Mouse (Mus musculus) kidney, adult 2 months (tissue): ENCODE measurements around the gene Ufsp1. TPM values are rescaled to one million over a fixed set of nuclear protein-coding genes. Genes with fewer than 3 reads are reported as not detected.
"Not testable (repeated sequence)": the region's sequence is repeated elsewhere in the genome, so short reads cannot be mapped to it uniquely, and the experiment has no call there.

Experiments used
- DNase-seq: peaks from one replicate; pipeline ENCODE4 v3.0.0; 2021
- H3K27ac ChIP-seq: fragments of 200-500 bp; 2 replicates; pipeline ENCODE4 v1.5.1; 2012; ENCODE audit warnings: low read depth, low read length, control low read depth, inconsistent platforms; ENCODE audit not compliant: insufficient read depth
- H3K27me3 ChIP-seq: fragments of 200-500 bp; replicated peaks from 2 replicates; pipeline ENCODE4 v1.6.1; 2012; ENCODE audit warnings: mild to moderate bottlenecking, moderate library complexity, low read length, inconsistent platforms; ENCODE audit not compliant: control insufficient read depth, insufficient read depth
- H3K36me3 ChIP-seq: fragments of 200-500 bp; 2 replicates; pipeline ENCODE4 v1.6.1; 2012; ENCODE audit warnings: mild to moderate bottlenecking, moderate library complexity, low read length, inconsistent platforms; ENCODE audit not compliant: control insufficient read depth, insufficient read depth
- H3K4me1 ChIP-seq: fragments of 200-500 bp; 2 replicates; pipeline ENCODE4 v1.6.1; 2011; ENCODE audit warnings: low read length; ENCODE audit not compliant: control insufficient read depth, insufficient read depth
- H3K4me3 ChIP-seq: fragments of 200-500 bp; 2 replicates; pipeline ENCODE4 v1.5.1; 2011; ENCODE audit warnings: mild to moderate bottlenecking, low read depth, low read length, control low read depth; ENCODE audit not compliant: insufficient read depth
- CTCF ChIP-seq: fragments of 200-500 bp; conservative IDR thresholded peaks from 2 replicates; pipeline ENCODE4 v1.5.1; 2011; ENCODE audit warnings: low read depth, mild to moderate bottlenecking, control low read depth, low read length, moderate library complexity, mixed read lengths; ENCODE audit not compliant: insufficient read depth, insufficient read length
- POLR2A ChIP-seq: fragments of 200-500 bp; IDR thresholded peaks from one replicate; pipeline ENCODE4 v1.6.1; 2011; ENCODE audit warnings: low read depth, low read length, control low read depth
- WGBS: fragments of 180-500 bp; shearing (Covaris S2); methylation state at CpG from one replicate; pipeline ENCODE4 v1.1.7; 2018; 5-methylcytosine and 5-hydroxymethylcytosine counted together
- polyA plus RNA-seq: library from polyadenylated mRNA; depleted of rRNA; stranded (reverse); fragments of >200 nt; gene quantifications from 2 replicates; pipeline ENCODE4 v1.2.3, GENCODE M21; 2012; rRNA removed

Gene Ufsp1
- polyA plus RNA-seq = 17.3 and 18.4 TPM in 2 replicates

- DNase-seq = peak; percentile 98
- WGBS = under 1% methylated on average over 52 of the region's 52 CpGs
- no peaks in the 10 kb centered on the region; the same call in 1 of the 2 replicates for H3K4me1 ChIP-seq
- no peaks in the 10 kb centered on the region for H3K36me3 ChIP-seq
- H3K27me3 ChIP-seq = no peaks in the 10 kb centered on the region
- no peak for TF ChIP-seq CTCF
- TF ChIP-seq POLR2A = no peak
- peak within 1 kb of the TSS; percentile 85 for H3K27ac ChIP-seq
- H3K4me3 ChIP-seq = peak within 1 kb of the TSS; percentile 79
Measured at GRCm38 (mm10) chr5:137293839-137294743, at the start of gene Ufsp1. Gene Ufsp1 (plus strand): TSS chr5:137294629.

- H3K4me1 ChIP-seq = no peaks in the 10 kb centered on the region
- no peak for TF ChIP-seq POLR2A
- no peak for TF ChIP-seq CTCF
- no peaks in the 10 kb centered on the region for H3K36me3 ChIP-seq
- DNase-seq = no peak
- WGBS = 66% methylated on average over 14 of the region's 14 CpGs
- H3K27ac ChIP-seq = no peak overlapping the region
- no peaks in the 10 kb centered on the region for H3K27me3 ChIP-seq
- no peak overlapping the region for H3K4me3 ChIP-seq
Measured at GRCm38 (mm10) chr5:137263897-137264720, 30.3 kb upstream of the Ufsp1 start.

GRCm38 (mm10) chr5:137264787-137265186, 29.6 kb upstream of the Ufsp1 start:
- Histone ChIP-seq H3K27ac (no peak overlapping the region), H3K4me1 (no peaks in the 10 kb centered on the region), H3K4me3 (no peak overlapping the region), H3K27me3 (no peaks in the 10 kb centered on the region), H3K36me3 (no peaks in the 10 kb centered on the region)
- 93% methylated on average over 11 of the region's 11 CpGs for WGBS
- no peak for DNase-seq
- no peak for TF ChIP-seq CTCF
- no peak for TF ChIP-seq POLR2A

GRCm38 (mm10) chr5:137268131-137268910, 26.1 kb upstream of the Ufsp1 start:
- H3K27ac ChIP-seq = no peak overlapping the region

GRCm38 (mm10) chr5:137277360-137278342, 16.8 kb upstream of the Ufsp1 start:
- TF ChIP-seq CTCF (peak; percentile 56), POLR2A (no peak)
- H3K4me1 ChIP-seq = no peaks in the 10 kb centered on the region; the same call in 1 of the 2 replicates
- no peaks in the 10 kb centered on the region for H3K36me3 ChIP-seq
- DNase-seq = peak; percentile 40
- WGBS = 29% methylated on average over 18 of the region's 18 CpGs
- H3K4me3 ChIP-seq = no peak overlapping the region
- H3K27ac ChIP-seq = no peak overlapping the region
- H3K27me3 ChIP-seq = no peaks in the 10 kb centered on the region

More at GRCm38 (mm10) chr5:137268131-137268910, 26.1 kb upstream of the Ufsp1 start:
- Histone ChIP-seq H3K4me3 (peak overlapping the region; percentile 7; the same call in 1 of the 2 replicates), H3K36me3 (no peaks in the 10 kb centered on the region), H3K27me3 (no peaks in the 10 kb centered on the region), H3K4me1 (no peaks in the 10 kb centered on the region)
- WGBS = 19% methylated on average over 18 of the region's 18 CpGs
- no peak for TF ChIP-seq POLR2A
- peak; percentile 36 for DNase-seq

GRCm38 (mm10) chr5:137284411-137284810, 10.0 kb upstream of the Ufsp1 start:
- H3K36me3 ChIP-seq, H3K27me3 ChIP-seq, H3K4me1 ChIP-seq, DNase-seq, H3K27ac ChIP-seq, H3K4me3 ChIP-seq: not testable (repeated sequence)
- WGBS = 78% methylated on average over 6 of the region's 6 CpGs
